Mouse (Mus musculus) brain, embryonic 18.5 days (tissue): ENCODE measurements around the gene Gbx1.

Experiments used
- DNase-seq: peaks from one replicate; pipeline ENCODE4 v3.0.0-alpha.2; 2012; ENCODE audit warnings: low read depth, low spot score

The Gbx1 gene

GRCm38 (mm10) chr5:24477909-24478308 is 49.1 kb downstream of the Gbx1 start:
- DNase-seq = no peak

- no peak for DNase-seq
These were observed 51.3 kb downstream of the Gbx1 start for GRCm38 (mm10) chr5:24475476-24476241.

GRCm38 (mm10) chr5:24474723-24475261 is 52.2 kb downstream of the Gbx1 start:
- no peak for DNase-seq

GRCm38 (mm10) chr5:24474025-24474722 is 52.8 kb downstream of the Gbx1 start:
- DNase-seq = no peak

GRCm38 (mm10) chr5:24472884-24473619 is 54.0 kb downstream of the Gbx1 start:
- DNase-seq = no peak

GRCm38 (mm10) chr5:24470600-24470999 is 56.4 kb downstream of the Gbx1 start:
- no peak for DNase-seq

GRCm38 (mm10) chr5:24466762-24467161 is 60.2 kb downstream of the Gbx1 start:
- no peak for DNase-seq

GRCm38 (mm10) chr5:24455613-24456012 is 71.4 kb downstream of the Gbx1 start:
- no peak for DNase-seq

- DNase-seq = no peak
These were observed 71.9 kb downstream of the Gbx1 start for GRCm38 (mm10) chr5:24455076-24455475.

GRCm38 (mm10) chr5:24453985-24454303 is 73.1 kb downstream of the Gbx1 start:
- no peak for DNase-seq

GRCm38 (mm10) chr5:24453283-24453984 is 73.6 kb downstream of the Gbx1 start:
- no peak for DNase-seq
